Mouse (Mus musculus) adrenal gland (tissue): Measurements from ENCODE around the gene Atrip.

ENCODE experiments used
- intact Hi-C: fragments of 180-260 bp; cut with DNase I; formaldehyde crosslinking; loops from one replicate; pipeline ENCODE4 v1.15.1; 2025

Gene Atrip

DNA sequence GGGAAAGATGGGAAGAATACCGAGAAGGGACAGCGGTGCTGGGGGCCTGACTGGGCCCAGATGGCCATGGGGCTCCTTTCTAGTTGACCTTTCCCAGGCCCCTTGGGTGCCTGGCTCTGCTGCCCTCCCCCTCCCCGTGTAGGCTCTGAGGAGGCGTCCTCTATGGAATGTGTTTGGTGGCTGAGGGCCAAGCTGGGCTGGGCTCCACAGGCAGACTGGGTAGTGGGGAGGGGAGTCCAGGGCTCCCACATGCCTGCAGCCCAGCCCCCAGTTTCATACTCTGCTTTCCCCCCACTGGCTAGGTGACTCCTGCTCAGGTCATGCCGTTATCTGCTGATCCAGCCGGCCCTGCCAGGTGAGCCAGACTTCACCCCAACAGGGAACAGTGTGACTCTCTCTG is 25.0 kb upstream of the Atrip start:
- intact Hi-C loops = no loop called here

DNA sequence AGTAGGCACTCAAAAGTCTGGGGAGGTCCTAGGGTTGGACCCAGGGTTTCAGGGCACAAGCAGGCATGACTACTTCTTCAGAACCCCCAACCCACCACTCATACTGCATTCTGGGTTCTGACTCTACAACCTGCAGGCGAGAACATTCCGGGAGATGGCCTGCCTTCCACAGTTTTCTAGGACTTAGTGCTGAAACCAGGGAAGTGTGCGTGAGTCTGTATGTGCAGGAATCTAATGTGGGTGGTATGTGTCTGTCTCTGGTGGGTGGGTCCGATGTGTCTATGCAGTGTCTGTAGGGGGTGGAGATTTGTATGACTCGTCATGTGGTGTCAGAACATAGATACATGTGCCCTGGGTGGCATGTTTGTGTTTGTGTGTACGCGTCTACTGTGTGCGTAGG is 24.4 kb upstream of the Atrip start:
- intact Hi-C loops = no loop called here

DNA sequence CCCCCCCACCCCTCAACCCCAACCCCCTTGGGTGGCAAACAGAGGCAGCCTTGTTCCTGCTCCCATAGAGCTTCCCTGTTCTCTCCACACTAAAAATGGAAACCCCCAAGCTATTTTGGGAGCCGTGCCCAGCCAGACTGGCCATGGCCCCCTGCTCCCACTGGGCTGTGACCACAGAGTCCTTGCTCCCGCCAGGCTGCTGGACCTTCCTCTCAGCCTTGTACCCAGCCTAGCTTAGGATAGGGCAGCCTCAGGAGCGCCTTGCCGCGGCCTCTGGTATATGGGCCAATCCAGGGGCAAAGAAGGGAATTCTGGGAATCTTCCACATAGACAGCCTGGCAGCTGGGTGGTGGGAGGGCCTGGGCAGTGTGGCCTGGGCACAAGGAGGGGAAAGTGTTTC is 23.9 kb upstream of the Atrip start:
- intact Hi-C loops = no loop called here

DNA sequence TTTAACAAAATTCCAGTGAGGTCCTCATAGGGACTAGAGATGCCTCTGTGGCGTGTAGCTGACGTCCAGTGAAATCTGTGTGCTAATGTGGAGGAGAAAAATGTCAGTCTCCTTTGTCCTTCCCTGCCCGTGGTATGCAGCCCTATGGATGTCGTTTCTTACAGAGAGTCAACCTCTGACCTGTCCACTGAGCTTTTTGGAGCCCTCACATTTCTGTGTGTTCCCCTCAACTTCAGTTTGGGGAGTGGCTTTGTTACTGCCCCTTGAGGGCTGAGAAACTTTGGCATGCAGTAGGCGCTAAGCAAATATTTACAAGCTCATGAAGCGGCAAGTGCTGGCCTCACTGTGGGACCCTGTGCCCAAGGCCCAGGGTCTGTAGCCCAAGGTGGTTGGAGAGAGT is 23.4 kb upstream of the Atrip start:
- intact Hi-C loops = no loop called here

DNA sequence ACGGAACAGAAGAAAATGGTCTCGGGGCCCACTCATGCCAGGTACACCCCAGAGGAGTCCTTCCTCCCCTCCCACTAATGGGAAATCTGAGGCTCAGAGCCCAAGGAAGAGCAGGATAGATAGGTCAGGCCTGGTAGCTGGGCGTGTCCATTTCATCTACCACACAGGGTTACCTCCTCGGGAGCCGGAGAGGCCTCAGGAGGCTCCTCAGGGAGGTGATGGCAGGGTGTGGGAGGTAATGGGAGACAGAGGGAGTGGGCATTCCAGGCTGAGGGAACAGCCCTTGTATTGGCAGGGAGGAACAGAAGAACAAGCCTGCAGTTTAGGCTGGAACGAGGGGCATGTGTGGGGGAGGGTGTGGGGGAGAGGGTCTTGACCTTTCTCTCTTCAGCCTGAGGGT is 22.9 kb upstream of the Atrip start:
- intact Hi-C loops = no loop called here

DNA sequence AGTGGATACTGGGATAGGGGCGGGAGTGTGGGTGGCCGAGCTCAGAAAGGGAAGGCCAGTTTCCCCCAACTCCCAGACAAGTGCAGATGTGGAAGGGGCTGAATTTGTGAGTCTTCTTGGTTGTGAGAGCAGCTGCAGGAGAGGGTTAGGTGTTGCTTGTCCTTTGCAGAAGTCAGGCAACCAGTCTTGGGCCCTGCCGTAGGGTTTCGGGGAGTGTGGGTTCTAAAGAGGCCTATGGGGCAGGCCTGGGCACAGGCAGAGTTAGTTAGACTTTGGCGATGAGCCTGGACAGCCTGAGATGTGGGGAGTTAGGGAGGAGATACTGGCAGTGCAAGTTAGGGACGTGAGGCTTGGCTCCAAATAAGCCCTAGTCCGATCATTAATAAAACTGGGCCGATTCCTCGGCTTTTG is 22.3 kb upstream of the Atrip start:
- intact Hi-C loops = no loop called here

DNA sequence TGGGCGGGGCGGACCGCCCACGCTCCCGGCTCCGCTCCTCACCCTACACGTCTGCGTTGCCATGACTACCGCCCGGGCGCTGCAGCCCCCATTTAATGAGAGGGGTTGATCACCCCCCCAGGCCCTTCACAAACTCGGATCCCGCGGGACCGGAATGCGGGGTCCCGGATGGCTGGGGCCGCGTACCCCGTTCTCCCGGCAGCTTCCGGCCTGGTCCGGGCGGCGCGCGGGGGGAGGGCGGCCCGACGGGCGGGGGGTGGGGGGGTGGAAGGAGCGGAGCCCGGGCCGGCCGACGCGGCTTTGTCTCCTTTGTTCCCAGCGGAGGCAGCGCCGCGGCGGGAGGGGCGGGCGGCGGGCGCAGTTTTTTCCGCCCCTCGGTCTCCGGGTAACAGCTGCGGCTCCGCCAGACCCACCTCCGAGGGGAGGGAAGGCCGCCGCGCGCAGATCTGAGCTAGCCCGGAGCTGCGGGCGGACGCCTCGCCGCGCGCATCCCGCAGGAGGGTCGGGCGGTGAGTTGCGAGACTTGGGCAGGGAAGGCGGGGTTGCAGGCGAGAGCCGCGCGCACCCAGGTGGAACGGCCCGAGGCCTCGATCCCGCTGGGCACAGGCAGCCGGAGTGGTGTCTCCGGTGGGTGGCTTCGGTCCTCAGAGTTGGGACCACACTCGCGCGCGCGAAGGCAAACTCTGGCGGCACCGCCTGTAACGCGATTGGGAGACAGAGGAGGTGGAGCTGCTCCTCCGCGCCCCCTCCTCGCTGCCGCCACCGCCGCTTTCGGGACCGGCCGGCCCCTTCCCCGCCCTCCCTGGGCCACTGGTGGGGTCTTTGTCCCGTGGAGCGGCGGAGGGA is 21.4 kb upstream of the Atrip start, which contains the start of gene Plxnb1:
Gene Plxnb1 (plus strand): TSS at position 253 of the 846 bp plus-strand sequence.
- intact Hi-C loops = no loop called here

DNA sequence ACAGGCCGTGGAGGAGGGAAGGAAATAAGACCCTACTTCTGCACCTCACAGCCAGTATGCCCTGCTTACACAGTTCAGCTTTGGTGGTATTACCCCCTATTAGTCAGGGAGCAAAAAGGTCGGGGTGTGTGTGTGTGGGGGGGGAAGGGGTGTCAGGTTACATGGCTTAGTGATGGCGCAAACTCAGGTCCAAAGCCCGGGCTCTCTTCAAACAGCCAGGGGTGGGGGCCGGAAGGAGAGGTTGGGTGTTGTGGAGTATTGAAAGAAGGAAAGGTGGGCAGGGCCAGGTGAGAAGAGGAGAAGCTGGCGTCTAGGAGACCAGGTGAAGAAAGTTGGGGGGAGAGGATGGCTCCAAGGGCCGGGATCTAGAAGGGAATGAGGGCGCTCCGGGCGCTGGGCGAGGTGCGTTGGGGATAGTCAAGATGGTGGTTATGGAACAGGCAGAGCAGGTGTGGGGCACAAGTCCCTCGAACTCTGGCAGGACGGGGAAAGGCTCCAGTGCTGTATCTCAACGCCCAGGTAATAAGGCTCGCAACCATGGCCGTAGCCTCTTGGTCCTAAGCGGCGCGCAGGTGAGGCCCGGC is 20.7 kb upstream of the Atrip start:
- intact Hi-C loops = no loop called here

DNA sequence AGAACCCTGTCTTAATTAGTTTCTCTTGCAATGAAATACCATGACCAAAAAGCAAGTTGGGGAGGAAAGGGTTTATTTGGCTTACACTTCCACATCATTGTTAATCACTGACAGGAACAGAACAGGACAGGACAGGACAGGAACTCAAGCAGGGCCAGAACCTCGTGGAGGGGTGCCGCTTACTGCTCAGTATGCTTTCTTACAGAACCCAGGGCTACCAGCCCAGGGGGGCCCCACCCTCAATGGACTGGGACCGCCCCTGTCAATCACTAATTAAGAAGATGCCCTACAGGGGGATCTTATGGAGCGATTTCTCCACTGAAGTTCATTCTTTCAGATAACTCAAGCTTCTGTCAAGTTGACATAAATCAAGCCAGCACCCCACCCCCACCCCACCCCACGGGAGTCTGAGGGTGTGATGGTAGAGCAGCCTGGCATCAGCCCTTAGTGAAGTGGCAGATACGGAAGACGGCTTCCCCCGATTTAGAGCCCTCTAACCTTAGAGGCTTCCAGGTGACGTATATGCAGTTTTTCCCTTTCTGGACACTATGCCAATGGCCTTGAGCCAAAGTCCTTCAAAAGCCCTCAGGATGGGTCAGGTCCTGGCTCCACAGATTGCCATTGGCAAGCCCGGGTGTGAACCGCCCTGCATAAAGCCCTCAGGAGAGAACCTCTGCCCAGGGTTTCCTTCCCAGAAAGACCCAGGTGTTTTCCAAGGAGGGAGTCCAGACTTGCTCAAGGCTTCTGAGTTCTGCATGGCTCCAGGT is 20.0 kb upstream of the Atrip start:
- intact Hi-C loops = no loop called here

DNA sequence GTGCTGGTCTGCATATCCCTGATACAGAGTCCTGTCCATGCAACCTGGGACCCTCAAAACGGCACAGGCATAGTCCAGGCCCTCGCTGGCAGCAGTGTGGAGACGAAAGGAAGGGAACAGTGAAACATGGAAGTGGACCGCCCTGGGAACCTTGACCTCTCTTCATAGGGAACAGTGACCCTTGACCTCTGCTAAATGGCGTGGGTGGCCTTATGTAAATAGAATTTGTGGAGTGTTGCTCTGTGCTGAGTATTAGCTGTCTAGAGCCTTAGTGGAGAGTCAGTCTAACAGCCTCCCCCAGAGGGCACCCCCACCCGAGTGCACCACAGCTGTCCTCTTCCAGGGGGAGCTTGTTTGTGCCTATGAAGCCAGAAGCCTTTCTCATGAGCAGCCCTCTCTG is 18.9 kb upstream of the Atrip start:
- intact Hi-C loops = no loop called here

DNA sequence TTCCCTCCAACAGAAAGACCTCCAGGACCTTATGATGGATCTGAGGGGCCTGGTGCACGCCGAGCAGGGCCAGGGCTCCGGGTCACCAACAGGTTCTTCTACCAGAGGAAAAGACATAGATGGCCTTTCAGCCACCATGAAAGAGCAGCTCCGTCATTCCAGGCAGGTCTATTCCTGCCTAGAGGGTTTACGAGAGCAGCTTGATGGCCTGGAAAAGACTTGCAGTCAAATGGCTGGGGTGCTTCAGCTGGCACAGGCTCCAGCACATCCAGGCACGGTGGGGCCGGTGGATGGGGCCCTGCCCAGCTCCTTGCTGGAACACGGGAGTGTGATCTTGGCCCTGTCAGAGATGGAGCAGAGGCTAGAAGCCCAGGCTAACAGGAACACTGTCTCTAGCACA is 17.9 kb upstream of the Atrip start:
- intact Hi-C loops = no loop called here

DNA sequence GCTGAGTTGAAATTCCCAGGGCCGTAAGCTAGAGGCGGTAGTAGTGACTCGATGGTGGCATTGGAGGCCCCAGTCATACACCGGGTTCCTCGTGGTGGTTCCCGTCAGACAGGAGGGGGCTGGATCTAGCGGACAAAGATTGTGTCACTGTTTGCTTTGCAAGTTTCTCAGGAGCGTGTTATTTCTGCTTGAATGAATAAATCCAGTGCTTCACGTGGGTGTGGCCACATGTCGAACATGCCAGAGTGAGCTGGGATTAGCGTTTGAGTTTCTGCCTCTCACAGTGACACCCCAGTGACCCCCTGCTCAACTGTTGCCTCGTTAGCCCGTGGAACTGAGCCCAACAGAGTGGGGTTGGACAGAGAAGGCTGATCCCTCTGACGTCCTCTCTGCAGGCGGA is 16.5 kb upstream of the Atrip start:
- intact Hi-C loops = no loop called here

DNA sequence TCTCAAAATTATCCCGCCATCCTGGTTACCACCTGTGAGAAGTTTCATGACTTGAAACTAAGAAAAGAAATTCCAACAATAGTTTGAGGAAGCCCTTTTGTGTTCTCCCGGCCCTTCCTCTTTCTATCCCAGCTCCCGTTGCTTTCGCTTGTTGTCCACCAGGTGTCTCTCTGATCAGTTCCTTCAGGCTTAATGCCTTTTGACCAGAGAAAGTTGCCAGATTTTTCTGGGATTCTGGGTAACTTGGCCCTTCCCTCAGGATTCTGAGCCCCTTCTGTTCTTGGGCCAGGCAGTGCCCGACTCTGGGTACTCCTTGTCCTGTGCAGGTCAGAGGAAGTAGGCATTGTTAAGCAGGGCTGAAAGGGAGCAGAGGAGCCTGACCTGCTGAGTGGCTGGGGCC is 14.1 kb upstream of the Atrip start:
- intact Hi-C loops = loop anchor here (2.0 kb wide), 1 partner anchor 33 kb away; no protein-coding TSS in a partner anchor

DNA sequence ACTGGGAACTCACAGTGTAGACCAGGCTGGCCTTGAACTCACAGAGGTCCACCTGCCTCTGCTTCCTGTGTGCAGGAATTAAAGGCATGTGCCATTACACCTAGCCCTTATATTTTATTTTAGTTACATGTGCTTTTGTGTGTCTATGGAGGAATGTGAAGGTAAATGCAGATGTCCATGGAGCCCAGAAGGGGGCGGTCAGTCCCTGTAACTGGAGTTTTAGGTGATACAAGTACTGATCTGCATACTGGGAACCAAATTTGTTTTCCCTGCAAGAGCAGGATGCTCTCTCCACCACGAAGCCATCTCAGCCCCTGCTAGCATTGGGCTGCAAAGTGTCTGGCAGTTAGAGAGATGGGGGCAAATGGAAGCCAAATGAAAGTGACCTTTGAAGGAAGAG is 11.0 kb upstream of the Atrip start:
- intact Hi-C loops = no loop called here

DNA sequence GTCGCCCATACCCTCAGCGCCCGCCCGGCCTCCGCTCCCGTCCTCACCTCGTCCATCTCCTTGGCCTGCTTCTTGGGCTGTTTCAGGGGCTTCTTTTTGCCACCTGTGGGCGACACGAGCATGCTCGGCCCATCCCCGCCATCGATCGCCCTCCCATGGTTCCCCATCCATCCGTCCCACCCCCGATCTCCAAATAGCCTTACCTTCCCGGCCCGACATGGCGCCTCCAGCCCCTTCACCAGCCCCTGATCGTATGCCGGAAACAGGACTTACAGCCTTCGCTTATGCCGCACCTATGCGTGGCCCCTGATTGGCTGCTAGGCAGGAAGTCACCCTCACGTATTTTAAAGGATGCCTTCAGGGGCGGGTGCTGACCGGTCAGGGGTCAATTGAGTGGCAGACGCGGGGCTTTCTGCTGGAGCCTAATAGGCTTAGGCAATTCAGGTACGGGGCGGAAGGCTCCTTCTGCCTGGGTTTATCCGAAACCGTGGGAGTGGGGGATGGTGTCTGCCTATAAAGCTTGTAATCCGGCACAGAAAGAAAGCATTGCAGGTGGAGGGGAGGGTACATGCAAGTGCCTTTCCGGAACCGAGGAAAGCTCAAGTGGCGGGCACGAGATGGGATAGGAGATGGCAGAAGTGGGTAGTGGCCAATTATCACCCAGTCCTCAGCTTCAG is 8.3 kb upstream of the Atrip start, which contains the start of the genes Ccdc51 and Tma7:
Gene Ccdc51 (plus strand): TSS at position 370 of the 677 bp plus-strand sequence.
Gene Tma7 (minus strand): TSS at position 464 of the 677 bp plus-strand sequence.
- intact Hi-C loops = no loop called here

DNA sequence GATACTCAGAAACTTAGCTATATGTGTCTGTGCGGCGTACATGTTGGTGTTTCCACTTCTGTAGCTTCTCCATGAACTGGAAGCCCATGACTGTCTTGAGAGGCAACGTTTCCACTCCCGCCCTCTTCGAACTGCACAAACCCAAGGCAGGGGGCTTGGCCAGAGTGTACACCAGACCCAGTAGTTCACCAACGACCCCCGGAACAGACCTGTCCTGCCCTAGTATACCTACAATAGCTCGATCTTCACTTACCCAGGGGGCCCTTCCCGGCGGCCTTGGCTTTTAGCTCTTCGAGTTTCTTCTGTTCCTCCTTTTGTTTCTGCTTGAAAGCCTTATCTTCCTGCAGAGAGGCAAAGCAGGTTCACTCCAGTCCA is 7.8 kb upstream of the Atrip start:
- intact Hi-C loops = no loop called here

DNA sequence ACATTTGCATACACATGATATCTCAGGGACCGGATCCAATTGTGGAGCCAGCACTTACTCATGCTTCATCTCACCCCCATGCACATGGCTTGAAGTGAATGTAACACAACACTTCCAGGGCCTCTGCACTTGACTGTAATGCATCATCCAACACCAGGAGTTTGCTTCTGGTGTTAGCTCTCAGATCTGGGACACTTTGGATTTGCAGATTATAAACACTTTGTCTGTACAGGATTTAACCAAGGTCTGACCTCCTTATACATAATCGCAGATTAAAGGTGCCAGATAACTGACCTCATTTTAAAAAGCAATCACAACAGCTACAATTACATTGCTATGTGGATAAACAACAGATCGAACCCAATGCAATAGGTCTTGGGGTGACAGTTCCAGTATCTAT is 6.6 kb upstream of the Atrip start:
- intact Hi-C loops = no loop called here

DNA sequence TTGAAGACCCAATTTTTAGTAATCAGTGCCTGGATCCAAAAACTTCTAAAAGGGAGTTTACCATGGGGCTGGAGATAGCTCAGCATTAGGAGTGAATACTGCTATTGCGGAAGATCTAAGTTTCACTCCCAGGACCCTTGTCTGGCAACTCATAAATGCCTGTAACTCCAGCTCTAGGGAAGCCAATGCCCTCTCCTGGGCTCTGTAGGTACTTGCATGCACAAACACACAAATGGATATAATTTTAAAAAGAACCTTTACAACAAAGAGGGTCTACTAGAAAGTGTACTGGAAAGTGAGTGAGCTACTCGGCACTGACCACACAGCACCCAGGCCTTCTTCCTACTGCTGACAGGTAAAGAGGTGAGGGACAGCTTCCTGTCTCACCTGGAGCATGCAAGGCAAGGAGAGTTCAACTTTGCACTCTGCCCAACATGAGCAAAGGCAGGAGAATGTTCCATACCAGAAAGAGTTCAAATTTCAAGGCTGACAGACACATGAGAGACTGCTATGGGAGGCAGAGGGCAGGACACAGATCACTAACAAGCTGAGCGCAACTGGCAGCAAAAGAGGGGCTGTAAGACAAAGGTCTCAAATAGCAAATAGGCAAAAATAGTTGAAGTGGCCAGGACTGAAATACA is 5.7 kb downstream of the Atrip start:
- intact Hi-C loops = no loop called here

DNA sequence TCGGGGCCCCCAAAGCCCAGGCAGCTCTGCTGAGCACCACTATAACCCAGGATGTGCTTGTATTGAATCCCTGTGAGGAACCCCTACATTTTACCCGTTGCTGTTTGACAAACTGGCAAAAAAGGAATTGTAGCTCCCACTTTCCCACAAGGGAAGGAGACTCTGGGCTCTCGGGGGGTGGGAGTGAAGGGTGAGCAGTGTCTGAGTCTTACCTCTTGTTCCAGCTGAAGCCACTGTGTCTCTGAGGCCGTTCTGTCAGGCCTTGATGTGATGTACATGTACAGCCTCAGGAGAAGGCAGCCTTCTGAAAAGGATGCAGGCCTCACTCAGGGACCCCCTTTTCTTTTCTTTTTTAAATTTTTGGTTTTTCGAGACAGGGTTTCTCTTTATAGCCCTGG is 13.0 kb downstream of the Atrip start:
- intact Hi-C loops = no loop called here

DNA sequence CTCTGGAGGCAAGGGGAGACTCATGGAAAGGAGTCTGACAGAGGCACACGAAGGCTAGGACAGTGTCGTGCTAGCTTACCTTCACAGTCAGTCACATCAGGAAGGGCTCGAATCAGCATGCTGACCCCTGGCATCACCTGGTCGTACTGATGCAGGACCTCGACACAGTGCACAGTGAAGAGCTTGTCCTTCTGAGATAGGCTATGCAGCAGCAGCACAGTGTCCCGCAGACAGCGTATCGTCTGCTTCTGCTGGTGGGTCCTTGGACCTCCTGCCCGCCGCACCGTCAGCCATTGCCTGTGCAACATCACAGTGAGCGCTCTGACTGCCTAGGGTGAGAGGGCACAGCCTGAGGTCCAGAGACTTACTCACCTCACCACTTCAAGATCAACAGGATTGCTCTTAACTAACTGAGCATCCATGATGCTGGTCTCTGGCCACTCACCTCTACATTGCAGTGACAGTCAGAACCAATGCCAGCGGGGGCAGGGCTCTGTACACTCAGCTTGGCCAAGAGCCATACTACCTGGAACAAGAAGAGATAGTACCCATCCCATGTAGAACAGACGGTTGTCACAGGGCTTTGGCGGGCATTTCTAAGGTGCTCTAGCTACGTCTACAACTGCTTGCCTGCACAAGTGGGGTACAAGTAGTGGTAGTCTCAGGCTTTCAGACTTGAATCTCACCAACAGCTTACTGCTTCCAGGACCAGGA is 13.6 kb downstream of the Atrip start:
- intact Hi-C loops = no loop called here
